Mouse (Mus musculus) limb, embryonic 14.5 days (tissue): ENCODE data around the gene Aebp1. TPM values are rescaled to one million over a fixed set of nuclear protein-coding genes. Genes with fewer than 3 reads are reported as not detected.
A peak's percentile ranks its signal among the peaks of the same experiment; 100 is the strongest.

Experiments
- ATAC-seq: fragments of 200-750 bp; cut with Nextera tagmentation; 2 replicates; pipeline ENCODE4 v1.8.0; 2017; ENCODE audit warnings: low read depth, moderate number of reproducible peaks, moderate TSS enrichment; ENCODE audit not compliant: low FRiP score
- DNase-seq: peaks from one replicate; pipeline ENCODE4 v3.0.0-alpha.2; 2015; ENCODE audit warnings: low spot score
- H3K27ac ChIP-seq: fragments of 300-500 bp; sonication (generic); replicated peaks from 2 replicates; pipeline ENCODE4 v1.5.1; 2014; ENCODE audit warnings: low read depth, mild to moderate bottlenecking, low read length, moderate library complexity, mixed read lengths
- H3K27me3 ChIP-seq: fragments of 300-500 bp; sonication (generic); 2 replicates; pipeline ENCODE4 v1.6.1; 2014; ENCODE audit warnings: low read length, mixed read lengths; ENCODE audit not compliant: control insufficient read depth, insufficient read depth
- H3K36me3 ChIP-seq: fragments of 300-500 bp; sonication (generic); 2 replicates; pipeline ENCODE4 v1.6.1; 2014; ENCODE audit warnings: mild to moderate bottlenecking, low read length, moderate library complexity, mixed read lengths; ENCODE audit not compliant: control insufficient read depth, insufficient read depth
- H3K4me1 ChIP-seq: fragments of 300-500 bp; sonication (generic); 2 replicates; pipeline ENCODE4 v1.6.1; 2014; ENCODE audit warnings: antibody characterized with exemption, low read length, mixed read lengths; ENCODE audit not compliant: control insufficient read depth, insufficient read depth
- H3K4me2 ChIP-seq: fragments of 300-500 bp; sonication (generic); replicated peaks from 2 replicates; pipeline ENCODE4 v1.6.1; 2014; ENCODE audit warnings: low read depth, mild to moderate bottlenecking, low read length, moderate library complexity; ENCODE audit not compliant: severe bottlenecking
- H3K4me3 ChIP-seq: fragments of 300-500 bp; sonication (generic); replicated peaks from 2 replicates; pipeline ENCODE4 v1.5.1; 2014; ENCODE audit warnings: low read length
- H3K9ac ChIP-seq: fragments of 300-500 bp; sonication (generic); 2 replicates; pipeline ENCODE4 v1.6.1; 2014; ENCODE audit warnings: mild to moderate bottlenecking, low read depth, low read length, moderate library complexity; ENCODE audit not compliant: severe bottlenecking
- H3K9me3 ChIP-seq: fragments of 300-500 bp; sonication (generic); 2 replicates; pipeline ENCODE4 v1.6.1; 2016; ENCODE audit warnings: low read length; ENCODE audit not compliant: control insufficient read depth
- POLR2A ChIP-seq: fragments of 200-500 bp; IDR thresholded peaks from 2 replicates; pipeline ENCODE4 v1.8.0; 2012; ENCODE audit warnings: inconsistent platforms, mild to moderate bottlenecking, moderate library complexity, borderline replicate concordance; ENCODE audit not compliant: insufficient read depth, insufficient read length; ENCODE audit errors: extremely low read depth
- WGBS: fragments of 180-500 bp; shearing (Covaris S2); extraction: QIAGEN DNeasy Blood & Tissue Kit; methylation state at CpG from one replicate; pipeline ENCODE4 v1.1.7; 2014; 5-methylcytosine and 5-hydroxymethylcytosine counted together
- polyA plus RNA-seq, 2 experiments: library from polyadenylated mRNA; depleted of rRNA in 1 of 2; stranded (reverse) in 1 of 2; unstranded in 1 of 2; fragments of >200 nt; fragmentation: Nextera tagmentation in 1 of 2; extraction: Ambion mirVana in 1 of 2; gene quantifications; 2 replicates each; pipeline versions ENCODE4 v1.2.1 to v1.2.3; 2012 to 2014

The Aebp1 gene
- polyA plus RNA-seq, 2 experiments: 51.7 to 60.6 TPM

- no peaks in the 10 kb centered on the region for H3K9me3 ChIP-seq
- TF ChIP-seq POLR2A: no peak
- 0 out of 2 replicates have a peak, but pooled peaks have one; percentile 7 for ATAC-seq
- no peaks in the 10 kb centered on the region for H3K27me3 ChIP-seq
- H3K4me2 ChIP-seq: peak overlapping the region; percentile 85
- peaks cover 8% of the 10 kb centered on the region for H3K36me3 ChIP-seq
- H3K27ac ChIP-seq: no peak overlapping the region
- no peak for DNase-seq
- peak overlapping the region; percentile 70 for H3K9ac ChIP-seq
- peak overlapping the region; percentile 54 for H3K4me3 ChIP-seq
- 13% methylated on average over 15 of the region's 15 CpGs for WGBS
- H3K4me1 ChIP-seq: peaks cover 10% of the 10 kb centered on the region
Measured at GRCm38 (mm10) chr11:5862394-5863105, 803 bp downstream of the Aebp1 start.

GRCm38 (mm10) chr11:5867196-5867595, 5.4 kb downstream of the Aebp1 start:
- no peak for DNase-seq
- Histone ChIP-seq H3K36me3 (peaks cover 44% of the 10 kb centered on the region), H3K9me3 (no peaks in the 10 kb centered on the region), H3K27ac (no peak overlapping the region), H3K9ac (no peak overlapping the region), H3K4me3 (no peak overlapping the region), H3K27me3 (no peaks in the 10 kb centered on the region), H3K4me1 (peaks cover 5% of the 10 kb centered on the region; the same call in 1 of the 2 replicates), H3K4me2 (no peak overlapping the region)
- 76% methylated on average over 2 of the region's 2 CpGs for WGBS
- ATAC-seq: no peak
- no peak for TF ChIP-seq POLR2A

GRCm38 (mm10) chr11:5868324-5868723, 6.6 kb downstream of the Aebp1 start:
- TF ChIP-seq POLR2A: no peak
- Histone ChIP-seq H3K4me3 (no peak overlapping the region), H3K4me2 (no peak overlapping the region), H3K27ac (no peak overlapping the region), H3K9ac (no peak overlapping the region), H3K27me3 (no peaks in the 10 kb centered on the region), H3K9me3 (no peaks in the 10 kb centered on the region), H3K4me1 (no peaks in the 10 kb centered on the region), H3K36me3 (peaks cover 55% of the 10 kb centered on the region)
- DNase-seq: no peak
- 92% methylated on average over 12 of the region's 12 CpGs for WGBS
- no peak for ATAC-seq

- no peaks in the 10 kb centered on the region for H3K4me1 ChIP-seq
- peaks cover 65% of the 10 kb centered on the region for H3K36me3 ChIP-seq
- no peak for TF ChIP-seq POLR2A
- ATAC-seq (no peak), DNase-seq (no peak)
- H3K4me3 ChIP-seq: no peak overlapping the region
- 94% methylated on average over 16 of the region's 16 CpGs for WGBS
- H3K4me2 ChIP-seq: no peak overlapping the region
- no peak overlapping the region for H3K9ac ChIP-seq
- no peaks in the 10 kb centered on the region for H3K27me3 ChIP-seq
- H3K9me3 ChIP-seq: no peaks in the 10 kb centered on the region
- no peak overlapping the region for H3K27ac ChIP-seq
Measured at GRCm38 (mm10) chr11:5869331-5869730, 7.6 kb downstream of the Aebp1 start.

- no peak overlapping the region for H3K4me3 ChIP-seq
- no peaks in the 10 kb centered on the region for H3K4me1 ChIP-seq
- H3K9me3 ChIP-seq: no peaks in the 10 kb centered on the region
- H3K27me3 ChIP-seq: no peaks in the 10 kb centered on the region
- H3K4me2 ChIP-seq: no peak overlapping the region
- H3K36me3 ChIP-seq: peaks cover 69% of the 10 kb centered on the region
- ATAC-seq (no peak), DNase-seq (no peak)
- no peak overlapping the region for H3K27ac ChIP-seq
- TF ChIP-seq POLR2A: no peak
- H3K9ac ChIP-seq: no peak overlapping the region
- WGBS: 91% methylated on average over 16 of the region's 16 CpGs
Measured at GRCm38 (mm10) chr11:5870069-5870468, 8.3 kb downstream of the Aebp1 start.
